Mouse (Mus musculus): ENCODE measurements around the gene Cmas. TPM values are rescaled to one million over a fixed set of nuclear protein-coding genes. Genes with fewer than 3 reads are reported as not detected.

Cmas gene
- polyA plus RNA-seq, 1 experiment from 2014 or later = 127 TPM

DNA sequence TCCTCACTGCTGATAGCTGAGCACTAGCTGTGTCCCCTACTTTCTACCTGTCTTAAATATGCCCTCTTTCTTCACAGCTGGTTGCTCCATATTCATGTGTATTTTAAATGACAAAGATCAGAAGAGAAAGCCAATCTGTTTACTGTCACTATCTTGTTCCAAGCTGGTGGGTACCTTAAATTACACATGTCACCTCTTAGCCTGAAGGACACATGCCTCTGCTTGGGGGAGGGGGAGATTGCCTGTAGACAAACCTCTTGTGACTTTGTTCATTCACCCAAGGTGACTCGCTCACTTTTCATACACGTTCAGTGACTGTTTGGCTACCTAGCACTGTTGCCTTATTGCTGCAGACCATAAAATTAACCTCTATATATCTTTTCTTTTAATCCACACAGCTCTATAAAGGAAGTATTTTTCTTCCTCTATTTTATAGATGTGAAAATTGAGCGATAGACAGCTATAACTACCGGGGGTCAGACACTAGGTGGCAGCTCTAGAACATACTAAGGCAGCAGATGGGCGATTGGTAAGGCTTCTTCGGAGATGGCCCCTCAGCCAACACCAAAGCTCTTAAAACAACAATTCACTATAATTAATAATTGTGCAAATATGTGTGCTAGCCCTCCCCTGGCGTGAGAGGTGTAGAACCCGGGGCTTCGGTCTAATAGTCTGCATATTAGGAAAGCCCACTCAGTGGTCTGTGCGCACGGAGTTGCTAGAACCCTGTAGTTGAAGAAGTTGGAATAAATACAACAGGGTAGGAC lies 22.7 kb downstream of the Cmas start:
- peak; percentile 33; the same call in 1 of the 2 replicates for ATAC-seq (ENCODE audit: insufficient number of reproducible peaks, low FRiP score)
- peaks cover 16% of the 10 kb centered on the region for H3K4me1 ChIP-seq (replicated peaks)
- WGBS = 43% methylated on average over 11 of the region's 11 CpGs
- no peaks in the 10 kb centered on the region for H3K9me3 ChIP-seq (replicated peaks)
- H3K27me3 ChIP-seq (replicated peaks) = no peaks in the 10 kb centered on the region
- H3K36me3 ChIP-seq = peaks cover 16% of the 10 kb centered on the region
- H3K4me2 ChIP-seq = no peak overlapping the region
- H3K9ac ChIP-seq = no peak overlapping the region
- no peak overlapping the region for H3K27ac ChIP-seq (ENCODE audit: poor library complexity, severe bottlenecking)
- no peak overlapping the region for H3K4me3 ChIP-seq

DNA sequence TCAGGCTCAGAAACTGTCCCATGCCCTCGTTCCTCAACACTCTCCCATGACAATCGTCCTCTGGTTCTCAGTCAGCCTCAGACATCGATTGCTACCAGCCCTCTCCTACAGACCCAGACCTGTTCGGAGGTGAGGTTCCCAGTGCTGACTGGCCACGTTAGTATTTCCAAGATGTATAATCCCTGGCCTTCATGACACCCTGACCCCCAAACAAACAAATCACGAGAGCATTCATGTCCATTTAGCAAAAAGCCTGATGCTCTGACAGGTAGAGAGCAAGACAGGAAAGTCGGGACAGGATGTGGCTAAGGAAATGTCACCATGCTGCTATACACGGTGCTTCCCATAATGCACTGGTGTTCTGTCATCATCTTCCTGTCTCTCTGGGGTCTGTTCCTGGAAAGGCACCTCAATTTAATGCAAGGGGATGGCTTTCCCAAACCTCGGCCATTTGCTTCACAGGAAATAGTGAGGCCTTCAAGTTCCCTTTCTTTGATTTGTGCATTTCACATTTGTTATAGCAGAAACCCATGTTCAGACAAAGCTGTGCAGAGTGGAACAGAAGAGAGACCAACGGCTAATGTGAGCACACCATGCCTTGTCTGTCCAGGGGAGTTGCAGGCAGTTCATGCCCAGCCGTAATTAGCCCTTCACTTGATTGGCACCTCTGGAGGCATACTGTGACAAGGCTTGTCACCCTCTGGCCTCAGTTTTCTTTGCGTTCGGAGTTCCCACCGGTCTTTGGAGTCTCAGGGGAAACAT lies 23.5 kb downstream of the Cmas start:
- Histone ChIP-seq H3K27ac (ENCODE audit: poor library complexity, severe bottlenecking) (no peak overlapping the region), H3K4me3 (no peak overlapping the region), H3K27me3 (replicated peaks) (no peaks in the 10 kb centered on the region), H3K9me3 (replicated peaks) (no peaks in the 10 kb centered on the region), H3K4me2 (no peak overlapping the region), H3K9ac (no peak overlapping the region), H3K4me1 (replicated peaks) (peaks cover 16% of the 10 kb centered on the region), H3K36me3 (peaks cover 11% of the 10 kb centered on the region)
- ATAC-seq (ENCODE audit: insufficient number of reproducible peaks, low FRiP score) = no peak
- 73% methylated on average over 14 of the region's 14 CpGs for WGBS

DNA sequence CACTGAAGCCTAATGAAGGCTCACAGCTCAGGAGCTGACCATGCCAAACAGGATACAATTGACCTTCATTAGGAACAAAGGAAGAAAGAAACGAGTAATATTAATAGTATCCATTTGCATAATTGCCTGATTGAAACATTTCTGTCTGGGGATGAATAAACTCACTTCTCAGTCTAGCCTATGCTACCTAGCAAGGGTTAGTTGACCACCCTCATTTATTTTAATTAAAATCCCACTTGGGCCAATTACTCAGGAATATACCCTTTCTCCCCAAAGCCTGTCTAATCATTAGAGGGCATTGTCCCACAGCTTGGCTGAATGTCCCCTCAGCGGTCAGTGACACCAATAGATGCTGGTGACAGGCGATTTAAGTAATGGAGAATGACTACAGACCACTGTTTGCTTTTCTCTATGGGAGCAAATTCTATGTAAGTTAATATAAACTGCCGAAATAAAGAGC lies 24.1 kb downstream of the Cmas start:
- no peaks in the 10 kb centered on the region for H3K27me3 ChIP-seq (replicated peaks)
- 85% methylated on average over 4 of the region's 4 CpGs for WGBS
- peaks cover 5% of the 10 kb centered on the region; the same call in 1 of the 2 replicates for H3K36me3 ChIP-seq
- peaks cover 16% of the 10 kb centered on the region for H3K4me1 ChIP-seq (replicated peaks)
- H3K27ac ChIP-seq (ENCODE audit: poor library complexity, severe bottlenecking) = no peak overlapping the region
- no peak overlapping the region for H3K4me2 ChIP-seq
- no peak for ATAC-seq (ENCODE audit: insufficient number of reproducible peaks, low FRiP score)
- no peak overlapping the region for H3K9ac ChIP-seq
- no peak overlapping the region for H3K4me3 ChIP-seq
- no peaks in the 10 kb centered on the region for H3K9me3 ChIP-seq (replicated peaks)

DNA sequence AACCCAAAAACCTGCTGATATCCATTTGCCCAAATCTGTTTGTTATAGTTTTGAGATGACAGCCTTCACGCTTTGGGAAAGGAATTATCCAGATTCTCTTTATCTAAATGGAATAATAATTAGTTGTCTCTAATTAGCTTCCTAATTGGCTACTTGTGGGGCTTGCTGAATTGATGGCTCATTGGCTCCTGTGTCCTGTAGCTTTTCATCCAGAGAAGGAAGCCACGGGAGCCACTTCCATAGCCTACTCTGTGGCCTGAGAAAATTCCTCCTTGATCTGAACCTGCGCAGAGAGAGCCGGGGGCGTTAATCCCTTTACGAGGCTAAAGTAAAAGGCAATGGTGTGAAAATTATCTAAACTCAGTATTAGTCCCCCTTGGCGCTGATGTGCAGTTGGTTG lies 24.8 kb downstream of the Cmas start:
- Histone ChIP-seq H3K4me1 (replicated peaks) (peaks cover 13% of the 10 kb centered on the region), H3K4me3 (no peak overlapping the region), H3K27ac (ENCODE audit: poor library complexity, severe bottlenecking) (no peak overlapping the region), H3K4me2 (no peak overlapping the region), H3K9me3 (replicated peaks) (no peaks in the 10 kb centered on the region), H3K36me3 (no peaks in the 10 kb centered on the region), H3K9ac (no peak overlapping the region), H3K27me3 (replicated peaks) (no peaks in the 10 kb centered on the region)
- no peak for ATAC-seq (ENCODE audit: insufficient number of reproducible peaks, low FRiP score)
- WGBS = 70% methylated on average over 7 of the region's 7 CpGs

DNA sequence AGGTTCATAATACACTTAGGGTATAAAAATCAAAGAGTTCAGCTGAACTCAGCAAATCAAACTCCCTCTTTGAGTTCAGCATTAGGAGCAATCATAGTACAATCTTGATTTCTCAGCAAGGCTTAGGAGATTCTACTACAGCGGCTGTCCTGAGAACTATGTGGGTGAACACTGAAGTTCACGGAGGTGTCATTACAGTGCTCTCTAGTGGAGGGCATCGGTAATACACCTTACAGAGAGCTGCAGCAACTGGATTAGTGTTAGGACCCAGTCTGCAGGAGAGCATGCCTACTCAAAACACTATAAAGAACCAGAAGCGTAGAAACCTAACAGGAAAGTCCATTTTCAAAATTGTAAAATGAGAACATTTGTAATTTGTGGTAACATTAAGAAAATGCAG lies 28.9 kb downstream of the Cmas start:
- H3K4me3 ChIP-seq = no peak overlapping the region
- 29% methylated on average over 4 of the region's 4 CpGs for WGBS

DNA sequence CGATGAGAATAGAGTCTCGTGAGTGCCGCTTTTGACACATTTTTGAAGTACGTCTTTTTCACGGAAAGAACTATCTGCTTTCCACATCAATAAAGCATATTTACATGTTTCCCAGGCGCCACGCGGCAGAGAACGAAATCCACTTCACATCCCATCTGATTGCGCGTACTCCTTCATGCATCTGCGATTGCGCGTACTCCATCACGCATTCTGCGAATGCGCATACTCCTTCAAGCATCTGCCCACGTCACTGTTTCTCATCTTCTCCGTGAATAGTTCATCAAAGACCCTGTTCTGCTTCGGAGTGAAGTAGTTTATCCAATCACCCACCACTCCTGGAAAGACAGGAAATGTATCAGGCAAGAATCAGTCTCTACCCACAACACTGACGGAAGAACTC lies 29.6 kb downstream of the Cmas start:
- Histone ChIP-seq H3K4me2 (no peak overlapping the region), H3K9ac (no peak overlapping the region), H3K27me3 (replicated peaks) (no peaks in the 10 kb centered on the region), H3K27ac (ENCODE audit: poor library complexity, severe bottlenecking) (no peak overlapping the region), H3K36me3 (no peaks in the 10 kb centered on the region), H3K9me3 (replicated peaks) (peaks cover 5% of the 10 kb centered on the region; the same call in 1 of the 2 replicates), H3K4me1 (replicated peaks) (0 out of 2 replicates have a peak, but pooled peaks cover 8% of the 10 kb centered on the region), H3K4me3 (no peak overlapping the region)
- 81% methylated on average over 21 of the region's 21 CpGs for WGBS
- ATAC-seq (ENCODE audit: insufficient number of reproducible peaks, low FRiP score) = no peak

More for the DNA sequence above, 28.9 kb downstream of the Cmas start:
- Histone ChIP-seq H3K4me2 (no peak overlapping the region), H3K27ac (ENCODE audit: poor library complexity, severe bottlenecking) (no peak overlapping the region), H3K9me3 (replicated peaks) (peaks cover 5% of the 10 kb centered on the region; the same call in 1 of the 2 replicates), H3K36me3 (no peaks in the 10 kb centered on the region), H3K4me1 (replicated peaks) (0 out of 2 replicates have a peak, but pooled peaks cover 8% of the 10 kb centered on the region), H3K27me3 (replicated peaks) (no peaks in the 10 kb centered on the region), H3K9ac (no peak overlapping the region)
- ATAC-seq (ENCODE audit: insufficient number of reproducible peaks, low FRiP score) = no peak

DNA sequence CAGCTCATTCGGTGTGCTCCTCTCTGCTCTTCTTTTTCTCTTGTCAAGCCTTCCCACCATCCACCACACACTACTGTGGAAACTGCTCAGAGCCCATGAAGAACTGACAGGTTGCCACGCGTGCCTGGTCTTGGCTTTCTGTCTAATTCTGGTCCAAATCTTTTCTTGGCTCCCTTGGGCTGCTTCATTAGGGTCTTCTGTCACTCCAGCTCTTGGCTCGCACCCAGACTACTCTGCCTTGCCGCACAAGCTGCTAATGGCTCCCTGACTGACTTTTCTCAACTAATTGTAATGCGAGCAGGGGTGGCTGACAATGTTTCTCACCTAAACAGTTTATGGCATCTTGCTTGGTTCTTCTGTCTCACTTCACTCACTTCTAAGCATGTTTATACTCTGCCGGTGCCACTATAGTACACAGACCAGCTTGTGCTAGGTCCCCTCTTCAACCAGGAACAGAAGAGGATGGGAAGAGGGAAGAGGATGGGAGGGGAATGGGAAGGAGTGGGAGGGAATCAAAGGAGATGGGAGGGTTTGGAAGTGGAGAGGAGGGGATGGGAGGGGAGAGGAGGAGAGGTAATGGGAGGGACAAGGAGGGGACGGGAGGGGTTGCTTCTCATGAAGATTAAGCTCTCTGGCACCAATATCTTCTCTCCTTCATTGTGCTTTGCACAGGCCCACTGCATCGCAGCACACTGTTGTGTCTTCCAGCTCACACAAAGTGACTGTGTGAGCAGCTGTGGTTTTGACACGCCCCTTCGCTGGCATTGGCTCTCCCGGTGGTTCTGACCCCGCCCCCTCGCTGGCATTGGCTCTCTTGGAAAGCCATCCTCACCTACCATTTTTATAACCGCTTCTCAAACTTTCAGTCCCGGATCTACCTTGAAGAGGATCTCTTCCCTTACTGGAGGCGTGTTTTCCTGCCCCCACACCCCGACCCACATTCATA lies 31.8 kb downstream of the Cmas start:
- Histone ChIP-seq H3K4me2 (no peak overlapping the region), H3K27me3 (replicated peaks) (no peaks in the 10 kb centered on the region), H3K36me3 (no peaks in the 10 kb centered on the region), H3K4me3 (no peak overlapping the region), H3K9me3 (replicated peaks) (peaks cover 5% of the 10 kb centered on the region; the same call in 1 of the 2 replicates), H3K4me1 (replicated peaks) (peaks cover 14% of the 10 kb centered on the region; the same call in 1 of the 2 replicates), H3K27ac (ENCODE audit: poor library complexity, severe bottlenecking) (no peak overlapping the region), H3K9ac (no peak overlapping the region)
- WGBS = 53% methylated on average over 18 of the region's 18 CpGs
- ATAC-seq (ENCODE audit: insufficient number of reproducible peaks, low FRiP score) = no peak

DNA sequence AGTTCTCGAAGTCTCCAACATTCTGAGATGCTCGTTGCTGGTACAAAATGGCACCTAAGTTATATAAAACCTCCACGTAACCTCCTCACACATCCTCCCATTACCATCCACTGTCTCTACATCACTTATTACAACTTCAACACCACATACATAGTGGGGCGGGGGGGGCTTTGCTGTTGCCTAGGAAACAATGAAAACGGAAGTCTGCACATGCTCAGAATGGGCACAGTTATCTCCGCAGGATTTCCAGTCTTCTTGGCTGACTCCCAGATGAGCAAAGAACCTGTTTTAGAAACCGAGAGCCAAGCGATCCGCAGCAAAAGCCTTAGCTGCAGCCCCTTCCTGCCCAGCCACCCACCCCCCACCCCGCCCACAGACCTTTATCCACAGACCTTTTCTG lies 33.2 kb downstream of the Cmas start:
- 83% methylated on average over 10 of the region's 10 CpGs for WGBS
- Histone ChIP-seq H3K4me2 (no peak overlapping the region), H3K9ac (no peak overlapping the region), H3K4me1 (replicated peaks) (peaks cover 14% of the 10 kb centered on the region; the same call in 1 of the 2 replicates), H3K9me3 (replicated peaks) (peaks cover 5% of the 10 kb centered on the region; the same call in 1 of the 2 replicates), H3K27me3 (replicated peaks) (no peaks in the 10 kb centered on the region), H3K4me3 (no peak overlapping the region), H3K27ac (ENCODE audit: poor library complexity, severe bottlenecking) (no peak overlapping the region), H3K36me3 (no peaks in the 10 kb centered on the region)
- no peak for ATAC-seq (ENCODE audit: insufficient number of reproducible peaks, low FRiP score)

DNA sequence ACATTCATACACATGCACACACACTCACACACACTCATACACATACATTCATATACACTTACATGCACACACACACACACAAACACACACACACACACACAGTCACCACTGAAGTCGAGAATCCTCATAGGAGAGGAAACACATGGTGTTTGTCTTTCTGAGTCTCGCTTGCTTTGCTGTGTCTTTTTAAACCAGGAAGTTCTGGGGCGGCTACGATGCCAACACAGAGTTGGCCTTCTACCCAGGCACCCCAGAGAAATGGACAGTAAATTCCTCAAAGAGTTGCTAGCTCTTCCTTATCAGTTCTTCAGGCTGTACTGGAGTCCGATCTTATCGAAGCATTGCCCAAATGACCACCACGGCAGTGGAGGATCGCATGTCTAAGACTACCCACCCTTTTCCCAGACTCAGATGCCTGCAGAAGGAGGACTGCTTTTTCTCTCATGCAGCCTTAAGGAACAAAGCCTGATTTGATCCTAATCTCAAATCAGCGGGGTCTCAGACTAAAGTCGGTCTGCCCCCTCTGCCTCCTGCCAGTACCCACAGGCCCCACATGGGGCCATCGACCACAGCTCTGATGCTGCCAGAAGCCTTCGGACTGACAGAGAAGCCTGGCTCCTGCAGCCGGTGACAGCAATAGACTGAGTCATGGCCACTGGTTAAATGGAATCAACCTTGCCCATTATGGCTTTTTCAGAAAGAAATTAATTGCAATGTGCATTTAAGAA lies 35.9 kb downstream of the Cmas start:
- ATAC-seq (ENCODE audit: insufficient number of reproducible peaks, low FRiP score) = no peak

DNA sequence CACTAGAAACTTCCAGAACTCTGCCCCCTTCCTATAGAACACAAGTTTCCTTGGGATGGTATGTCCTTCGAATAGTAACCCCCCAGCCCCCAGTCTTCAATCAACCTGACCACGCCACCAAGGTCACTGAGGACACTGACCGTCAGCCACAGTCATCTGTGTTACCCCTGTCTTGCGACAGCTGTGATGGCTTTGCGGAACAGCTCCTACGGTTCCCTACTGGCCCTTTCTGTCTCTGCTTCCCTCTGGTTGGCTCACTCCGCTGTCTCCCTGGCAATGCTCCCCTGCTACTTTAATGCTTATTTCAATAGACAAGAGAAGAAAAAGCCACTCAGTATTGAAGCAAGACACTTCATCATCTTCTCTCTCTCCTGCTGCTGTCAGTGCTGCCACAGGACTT lies 37.0 kb downstream of the Cmas start:
- Histone ChIP-seq H3K4me1 (replicated peaks) (peaks cover 10% of the 10 kb centered on the region), H3K9ac (no peak overlapping the region), H3K9me3 (replicated peaks) (peaks cover 5% of the 10 kb centered on the region; the same call in 1 of the 2 replicates), H3K4me2 (no peak overlapping the region), H3K36me3 (no peaks in the 10 kb centered on the region), H3K27ac (ENCODE audit: poor library complexity, severe bottlenecking) (no peak overlapping the region), H3K27me3 (replicated peaks) (no peaks in the 10 kb centered on the region), H3K4me3 (no peak overlapping the region)
- ATAC-seq (ENCODE audit: insufficient number of reproducible peaks, low FRiP score) = no peak
- WGBS = 39% methylated on average over 7 of the region's 7 CpGs

More for the DNA sequence above, 35.9 kb downstream of the Cmas start:
- Histone ChIP-seq H3K4me3 (no peak overlapping the region), H3K27ac (ENCODE audit: poor library complexity, severe bottlenecking) (no peak overlapping the region), H3K27me3 (replicated peaks) (no peaks in the 10 kb centered on the region), H3K4me2 (peak overlapping the region; percentile 43), H3K9me3 (replicated peaks) (peaks cover 5% of the 10 kb centered on the region; the same call in 1 of the 2 replicates), H3K4me1 (replicated peaks) (peaks cover 14% of the 10 kb centered on the region), H3K36me3 (no peaks in the 10 kb centered on the region), H3K9ac (no peak overlapping the region)
- WGBS = 22% methylated on average over 13 of the region's 13 CpGs

All from heart, embryonic 12.5 days (tissue).